Mouse (Mus musculus) adipocyte (in vitro differentiated cells): ENCODE results near the gene Rrh.
"Not testable (repeated sequence)": the region's sequence is repeated elsewhere in the genome, so short reads cannot be mapped to it uniquely, and the experiment has no call there.

Experiments used
- DNase-seq: peaks from one replicate; pipeline ENCODE4 v3.0.0-alpha.2; 2016; ENCODE audit warnings: low spot score

The Rrh gene

DNA sequence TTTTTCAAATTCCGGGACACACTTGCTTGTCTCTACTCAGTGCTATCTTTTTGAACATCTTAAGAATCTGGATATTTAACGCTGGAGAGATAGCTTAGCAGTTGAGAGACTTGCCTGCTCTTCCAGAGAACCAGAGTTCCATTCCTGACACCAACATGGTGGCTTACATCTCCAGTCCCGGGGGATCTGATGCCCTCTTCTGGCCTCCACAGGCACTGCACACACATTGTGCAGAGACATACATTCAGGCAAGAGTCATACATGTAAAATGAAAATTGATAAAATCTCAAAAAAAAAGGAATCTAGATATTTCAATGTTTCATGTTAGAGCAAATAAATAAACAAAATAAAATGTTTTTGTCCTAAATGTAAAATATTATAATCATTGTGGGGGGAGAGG is 39.6 kb downstream of the Rrh start:
- no peak for DNase-seq

GRCm38 (mm10) chr3:129781435-129781834 is 41.0 kb downstream of the Rrh start:
- DNase-seq: no peak

DNA sequence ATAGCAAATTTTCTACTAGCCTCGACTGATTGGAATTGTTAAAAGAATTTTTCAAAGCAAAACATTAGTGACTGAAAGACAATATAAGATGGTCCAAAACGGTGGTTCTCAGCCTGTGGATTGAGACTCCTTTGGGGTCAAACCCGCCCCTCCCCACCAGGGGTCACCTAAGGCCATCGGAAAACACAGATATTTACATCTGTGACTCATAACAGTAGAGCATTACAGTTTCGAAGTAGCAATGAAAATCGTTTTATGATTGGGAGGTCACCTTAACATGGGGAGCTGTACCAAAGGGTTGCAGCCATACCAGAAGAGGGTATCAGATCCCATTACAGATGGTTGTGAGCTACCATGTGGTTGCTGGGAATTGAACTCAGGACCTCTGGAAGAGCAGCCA is 51.2 kb downstream of the Rrh start:
- no peak for DNase-seq

DNA sequence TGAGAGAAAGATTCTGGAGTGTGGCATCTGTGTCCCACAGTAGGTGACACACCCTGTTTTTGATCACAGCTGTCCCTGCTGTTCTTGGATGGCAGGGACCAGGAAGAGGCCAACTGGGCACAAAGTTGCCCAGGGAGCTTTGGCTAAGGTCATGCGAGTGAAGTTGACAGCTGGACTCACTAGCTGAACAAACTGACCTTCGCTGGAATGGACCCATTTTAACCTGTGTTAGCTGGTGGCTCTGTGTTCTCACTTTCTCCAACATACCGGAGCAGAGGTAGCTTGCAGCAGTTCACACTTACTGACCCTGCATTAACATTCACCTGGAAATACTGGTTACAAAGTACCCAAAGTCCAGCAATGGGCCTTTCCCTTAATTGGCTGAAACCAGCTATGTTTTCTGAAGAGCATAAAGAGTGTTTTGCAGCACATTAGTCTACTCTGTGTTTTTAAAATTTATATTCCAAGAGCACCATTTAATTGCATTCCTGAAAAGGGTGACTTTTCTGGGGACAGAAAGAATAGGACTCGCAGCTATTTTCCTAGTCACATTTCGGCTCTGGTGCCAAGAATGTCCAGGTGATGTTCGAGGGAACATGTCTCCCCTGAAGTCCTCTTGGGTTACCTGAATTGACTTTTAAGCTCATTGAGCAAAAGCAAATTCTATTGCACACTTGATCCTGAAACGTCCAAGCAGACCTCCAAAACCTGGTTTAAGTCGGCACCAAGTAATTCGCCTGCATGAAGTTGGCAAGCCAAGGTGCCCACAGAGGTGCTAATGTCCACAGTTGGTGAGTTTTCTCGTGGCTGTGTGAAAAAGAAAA is 55.2 kb downstream of the Rrh start:
- DNase-seq: no peak

GRCm38 (mm10) chr3:129766106-129766505 is 56.3 kb downstream of the Rrh start:
- DNase-seq: no peak

DNA sequence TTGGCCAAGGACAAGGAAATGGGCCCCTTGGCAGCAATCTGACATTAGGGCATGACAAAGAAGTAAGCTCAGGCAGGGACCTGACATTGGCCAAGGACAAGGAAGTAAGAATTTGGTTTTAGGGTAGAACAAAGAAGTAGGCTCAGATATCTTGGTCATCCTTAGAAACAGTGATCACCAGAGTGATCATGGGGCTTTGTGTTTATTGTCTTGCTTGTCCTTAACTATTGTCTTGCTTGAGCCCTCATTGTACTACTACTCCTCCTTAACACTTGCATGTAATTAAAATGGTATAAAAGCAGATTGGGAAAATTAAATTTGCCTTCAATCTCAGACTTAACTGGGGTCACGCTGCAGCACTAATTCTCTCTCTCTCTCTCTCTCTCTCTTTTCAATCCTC is 64.8 kb downstream of the Rrh start:
- not testable (repeated sequence) for DNase-seq

DNA sequence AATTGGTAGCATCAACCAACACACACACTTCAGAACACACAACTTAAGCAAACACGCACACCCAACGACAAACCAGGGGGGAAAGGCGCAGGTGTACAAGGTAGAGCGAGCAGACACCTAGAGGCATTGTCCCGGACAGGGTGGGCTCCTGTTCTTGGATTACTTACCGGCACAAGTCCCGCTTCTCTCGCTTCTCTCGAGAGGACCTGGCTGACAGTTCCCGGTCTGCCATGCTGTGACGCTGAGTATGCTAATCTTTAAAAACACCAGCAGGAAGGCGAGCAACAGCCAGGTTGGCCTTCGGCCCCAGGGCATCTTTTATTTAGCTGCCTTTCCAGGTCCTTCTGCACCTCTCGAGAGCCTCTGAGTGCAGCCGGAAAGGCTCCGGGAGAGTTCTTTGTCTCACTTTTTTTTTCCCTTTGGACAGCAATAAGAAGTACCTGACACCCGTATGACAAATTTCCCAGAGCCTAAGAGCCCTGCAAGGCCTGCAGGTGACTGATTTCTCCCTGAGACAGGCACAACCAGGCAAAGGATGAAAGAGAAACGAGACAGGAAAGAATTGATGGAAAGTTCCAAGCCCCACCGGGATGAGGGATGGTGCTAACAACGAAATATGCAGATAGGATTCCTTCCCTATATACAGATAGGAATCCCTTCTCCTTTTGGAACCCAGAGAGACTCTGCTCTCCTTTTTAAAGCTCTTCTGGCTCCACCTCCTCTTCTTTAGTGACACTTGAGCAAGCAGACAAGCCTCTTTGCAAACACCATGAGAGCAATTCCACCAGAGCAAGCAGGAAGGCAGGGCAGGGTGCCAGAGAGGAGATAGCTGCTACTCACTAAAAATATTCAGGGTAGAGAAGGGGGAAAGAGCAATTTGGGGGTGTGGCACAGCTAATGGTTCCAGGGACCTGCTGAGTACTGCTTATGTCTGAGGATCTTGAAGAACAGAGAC is 67.5 kb downstream of the Rrh start, which contains the start of gene Egf:
Gene Egf, minus strand, starts transcription at position 667 of the 955 bp plus-strand sequence.
- DNase-seq: no peak
